In genomic region chr7:30072146-30073028, GRCm38 (mm10) we compare ENCODE assay signal across 8 mouse cellular contexts. TPM values are rescaled to one million over a fixed set of nuclear protein-coding genes. Genes with fewer than 3 reads are reported as not detected.
A peak's percentile ranks its signal among the peaks of the same experiment; 100 is the strongest.
DNase-seq lines count a peak whose midpoint lies in the region; ATAC-seq and TF ChIP-seq lines count a peak whose summit lies in the region.

Gene Zfp82 (minus strand): TSS chr7:30072900.

- peak within 1 kb of the TSS; percentile 94 for H3K4me2 ChIP-seq in kidney, embryonic 15.5 days
- peak within 1 kb of the TSS; percentile 97 for H3K4me2 ChIP-seq in liver, embryonic 13.5 days
- H3K4me2 ChIP-seq in stomach, embryonic 15.5 days: peak within 1 kb of the TSS; percentile 97

- no peaks in the 10 kb centered on the region for H3K9me3 ChIP-seq in heart, embryonic 10.5 days
- H3K9me3 ChIP-seq in kidney, embryonic 15.5 days (replicated peaks): no peaks in the 10 kb centered on the region
- H3K9me3 ChIP-seq in liver, embryonic 13.5 days (replicated peaks): no peaks in the 10 kb centered on the region
- H3K9me3 ChIP-seq in stomach, embryonic 15.5 days: no peaks in the 10 kb centered on the region

- H3K27me3 ChIP-seq in heart, embryonic 10.5 days (ENCODE audit: insufficient read depth, poor library complexity, severe bottlenecking): no peaks in the 10 kb centered on the region
- H3K27me3 ChIP-seq in kidney, embryonic 15.5 days: no peaks in the 10 kb centered on the region
- H3K27me3 ChIP-seq in liver, embryonic 13.5 days: no peaks in the 10 kb centered on the region
- H3K27me3 ChIP-seq in stomach, embryonic 15.5 days (replicated peaks): no peaks in the 10 kb centered on the region

- ATAC-seq in kidney, embryonic 15.5 days (replicated peaks; ENCODE audit: low FRiP score): peak; percentile 93
- ATAC-seq in liver, embryonic 13.5 days (ENCODE audit: low read depth): peak; percentile 92
- ATAC-seq in stomach, embryonic 15.5 days (ENCODE audit: insufficient read depth, low FRiP score, low read depth): peak; percentile 92

- no peak for TF ChIP-seq CTCF in embryonic fibroblast, embryonic 13.5 days (IDR thresholded peaks at IDR 0.05; ENCODE audit: borderline replicate concordance, insufficient read depth, low read length)

- no peaks in the 10 kb centered on the region for H3K4me1 ChIP-seq in embryonic fibroblast, embryonic 13.5 days (ENCODE audit: control insufficient read depth, insufficient read depth, low read length)
- H3K4me1 ChIP-seq in heart, embryonic 10.5 days: peaks cover 7% of the 10 kb centered on the region; the same call in 1 of the 2 replicates
- peaks cover 8% of the 10 kb centered on the region for H3K4me1 ChIP-seq in kidney, embryonic 15.5 days
- H3K4me1 ChIP-seq in liver, embryonic 13.5 days (replicated peaks): peaks cover 17% of the 10 kb centered on the region
- 0 out of 2 replicates have a peak, but pooled peaks cover 3% of the 10 kb centered on the region for H3K4me1 ChIP-seq in stomach, embryonic 15.5 days

- under 1% methylated on average over 50 of the region's 50 CpGs for WGBS in heart, embryonic 10.5 days
- WGBS in kidney, embryonic 15.5 days: under 1% methylated on average over 50 of the region's 50 CpGs
- under 1% methylated on average over 50 of the region's 50 CpGs for WGBS in liver, embryonic 13.5 days (ENCODE audit: insufficient replicate concordance)
- WGBS in stomach, embryonic 15.5 days: under 1% methylated on average over 50 of the region's 50 CpGs

- peak within 1 kb of the TSS; percentile 56 for H3K4me3 ChIP-seq in embryonic fibroblast, embryonic 13.5 days (ENCODE audit: insufficient read depth, low read length)
- H3K4me3 ChIP-seq in heart, embryonic 10.5 days: peak within 1 kb of the TSS; percentile 91
- H3K4me3 ChIP-seq in kidney, embryonic 15.5 days (replicated peaks): peak within 1 kb of the TSS; percentile 70
- peak within 1 kb of the TSS; percentile 82 for H3K4me3 ChIP-seq in liver, embryonic 13.5 days (replicated peaks)
- peak within 1 kb of the TSS; percentile 87 for H3K4me3 ChIP-seq in stomach, embryonic 15.5 days (replicated peaks)

- TF ChIP-seq POLR2A in embryonic fibroblast, embryonic 13.5 days (IDR thresholded peaks at IDR 0.05; ENCODE audit: low read depth, low read length): peak; percentile 79

- H3K36me3 ChIP-seq in heart, embryonic 10.5 days: peaks cover 22% of the 10 kb centered on the region
- peaks cover 35% of the 10 kb centered on the region for H3K36me3 ChIP-seq in kidney, embryonic 15.5 days
- peaks cover 13% of the 10 kb centered on the region; the same call in 1 of the 2 replicates for H3K36me3 ChIP-seq in liver, embryonic 13.5 days
- 0 out of 2 replicates have a peak, but pooled peaks cover under 1% of the 10 kb centered on the region for H3K36me3 ChIP-seq in stomach, embryonic 15.5 days

- peak; percentile 89 for DNase-seq in CD4-positive helper T cell, adult 2 months (ENCODE audit: low read depth, low spot score)
- DNase-seq in brain, adult 2 months (ENCODE audit: low read depth, low spot score): peak; percentile 95
- DNase-seq in heart, embryonic 10.5 days (ENCODE audit: low spot score): peak; percentile 93
- peak; percentile 81 for DNase-seq in liver, embryonic 13.5 days
- peak; percentile 84 for DNase-seq in neural tube, embryonic 10.5 days (ENCODE audit: extremely low spot score, low spot score)

- H3K9ac ChIP-seq in kidney, embryonic 15.5 days: peak within 1 kb of the TSS; percentile 68
- peak within 1 kb of the TSS; percentile 83 for H3K9ac ChIP-seq in liver, embryonic 13.5 days
- peak within 1 kb of the TSS; percentile 63 for H3K9ac ChIP-seq in stomach, embryonic 15.5 days

- H3K27ac ChIP-seq in embryonic fibroblast, embryonic 13.5 days (ENCODE audit: insufficient read depth, low read length): no peak within 1 kb of the TSS
- H3K27ac ChIP-seq in heart, embryonic 10.5 days: peak within 1 kb of the TSS; percentile 92
- peak within 1 kb of the TSS; percentile 52 for H3K27ac ChIP-seq in kidney, embryonic 15.5 days
- H3K27ac ChIP-seq in liver, embryonic 13.5 days: peak within 1 kb of the TSS; percentile 68
- H3K27ac ChIP-seq in stomach, embryonic 15.5 days: peak within 1 kb of the TSS; percentile 64

RNA-seq across cellular contexts. Expression of gene Zfp82, which starts in this region (rescaled TPM):
- 1.8 and 2.8 TPM in 2 replicates for polyA plus RNA-seq in embryonic fibroblast, embryonic 13.5 days (2011; ENCODE audit: insufficient read length, low read depth, missing spikeins)
- polyA plus RNA-seq in heart, embryonic 10.5 days (2016; fragmentation: Nextera tagmentation; extraction: Ambion mirVana): 4.5 and 5.2 TPM in 2 replicates
- 3.9 and 5.5 TPM in 2 replicates for polyA plus RNA-seq in kidney, embryonic 15.5 days (2015; fragmentation: Nextera tagmentation; extraction: Ambion mirVana)
- 1.7 and 2.1 TPM in 2 replicates for polyA plus RNA-seq in liver, embryonic 13.5 days (2015; fragmentation: Nextera tagmentation; extraction: Ambion mirVana)
- 4.1 and 4.7 TPM in 2 replicates for polyA plus RNA-seq in stomach, embryonic 15.5 days (2015; fragmentation: Nextera tagmentation; extraction: Ambion mirVana)
